Mouse (Mus musculus) stomach, embryonic 15.5 days (tissue): ENCODE measurements at regions not wholly inside any gene's neighbourhood (a gene's known extent, or its start where the extent isn't known, plus 50 kb on each side); places are given as distances from the start of the nearest gene placed in this dataset.
A peak's percentile ranks its signal among the peaks of the same experiment; 100 is the strongest.

Experiments used
- ATAC-seq: fragments of 200-750 bp; cut with Nextera tagmentation; 2 replicates; pipeline ENCODE4 v1.8.0; 2017; ENCODE audit warnings: low read depth, moderate number of reproducible peaks, moderate TSS enrichment; ENCODE audit not compliant: insufficient read depth, low FRiP score
- H3K27ac ChIP-seq: fragments of 300-500 bp; sonication (generic); 2 replicates; pipeline ENCODE4 v1.5.1; 2015; ENCODE audit warnings: mild to moderate bottlenecking, inconsistent platforms
- H3K27me3 ChIP-seq: fragments of 300-500 bp; sonication (generic); replicated peaks from 2 replicates; pipeline ENCODE4 v1.6.1; 2015; ENCODE audit warnings: inconsistent platforms
- H3K36me3 ChIP-seq: fragments of 300-500 bp; sonication (generic); 2 replicates; pipeline ENCODE4 v1.6.1; 2015; ENCODE audit warnings: inconsistent platforms
- H3K4me1 ChIP-seq: fragments of 300-500 bp; sonication (generic); 2 replicates; pipeline ENCODE4 v1.6.1; 2015; ENCODE audit warnings: inconsistent platforms
- H3K4me2 ChIP-seq: fragments of 300-500 bp; sonication (generic); 2 replicates; pipeline ENCODE4 v1.6.1; 2015; ENCODE audit warnings: mild to moderate bottlenecking, inconsistent platforms
- H3K4me3 ChIP-seq: fragments of 300-500 bp; sonication (generic); replicated peaks from 2 replicates; pipeline ENCODE4 v1.5.1; 2015; ENCODE audit warnings: inconsistent platforms
- H3K9ac ChIP-seq: fragments of 300-500 bp; sonication (generic); 2 replicates; pipeline ENCODE4 v1.6.1; 2015; ENCODE audit warnings: inconsistent platforms
- H3K9me3 ChIP-seq: fragments of 300-500 bp; sonication (generic); 2 replicates; pipeline ENCODE4 v1.6.1; 2016; ENCODE audit warnings: inconsistent platforms
- WGBS: fragments of 180-500 bp; shearing (Covaris S2); methylation state at CpG from one replicate; pipeline ENCODE4 v1.1.7; 2015; 5-methylcytosine and 5-hydroxymethylcytosine counted together

- no peak for ATAC-seq
Measured at GRCm38 (mm10) chr10:99959279-99959678, 56.2 kb upstream of the Kitl start.

GRCm38 (mm10) chr10:99952486-99952885 is 62.9 kb upstream of the Kitl start:
- no peak overlapping the region for H3K4me3 ChIP-seq
- no peak overlapping the region for H3K27ac ChIP-seq
- H3K36me3 ChIP-seq = no peaks in the 10 kb centered on the region
- H3K4me2 ChIP-seq = no peak overlapping the region
- no peaks in the 10 kb centered on the region for H3K4me1 ChIP-seq
- no peaks in the 10 kb centered on the region for H3K9me3 ChIP-seq
- 73% methylated on average over 7 of the region's 7 CpGs for WGBS
- H3K9ac ChIP-seq = no peak overlapping the region
- no peaks in the 10 kb centered on the region for H3K27me3 ChIP-seq
- ATAC-seq = no peak

More at GRCm38 (mm10) chr10:99959279-99959678, 56.2 kb upstream of the Kitl start:
- Histone ChIP-seq H3K9ac (no peak overlapping the region), H3K4me2 (no peak overlapping the region), H3K4me3 (no peak overlapping the region), H3K27me3 (no peaks in the 10 kb centered on the region), H3K4me1 (no peaks in the 10 kb centered on the region), H3K36me3 (no peaks in the 10 kb centered on the region), H3K27ac (no peak overlapping the region), H3K9me3 (no peaks in the 10 kb centered on the region)
- WGBS = 73% methylated on average over 3 of the region's 3 CpGs

GRCm38 (mm10) chr10:99951718-99952117 is 63.7 kb upstream of the Kitl start:
- Histone ChIP-seq H3K4me1 (no peaks in the 10 kb centered on the region), H3K36me3 (no peaks in the 10 kb centered on the region), H3K27me3 (no peaks in the 10 kb centered on the region), H3K27ac (no peak overlapping the region), H3K9me3 (no peaks in the 10 kb centered on the region), H3K4me3 (no peak overlapping the region), H3K4me2 (no peak overlapping the region), H3K9ac (no peak overlapping the region)
- ATAC-seq = no peak
- WGBS = 77% methylated on average over 4 of the region's 4 CpGs

- H3K4me2 ChIP-seq = no peak overlapping the region
- no peaks in the 10 kb centered on the region for H3K27me3 ChIP-seq
- no peak overlapping the region for H3K27ac ChIP-seq
- no peak for ATAC-seq
- no peak overlapping the region for H3K9ac ChIP-seq
- H3K4me3 ChIP-seq = no peak overlapping the region
- H3K4me1 ChIP-seq = no peaks in the 10 kb centered on the region
- no peaks in the 10 kb centered on the region for H3K36me3 ChIP-seq
- no peaks in the 10 kb centered on the region for H3K9me3 ChIP-seq
- WGBS = 77% methylated on average over 6 of the region's 6 CpGs
Measured at GRCm38 (mm10) chr10:99951316-99951715, 64.1 kb upstream of the Kitl start.

- ATAC-seq = no peak
- peak overlapping the region; percentile 38; the same call in 1 of the 2 replicates for H3K27ac ChIP-seq
Measured at GRCm38 (mm10) chr10:99948740-99949139, 66.7 kb upstream of the Kitl start.

GRCm38 (mm10) chr10:99945418-99945817 is 70.0 kb upstream of the Kitl start:
- H3K4me3 ChIP-seq = no peak overlapping the region
- H3K4me2 ChIP-seq = no peak overlapping the region
- H3K27ac ChIP-seq = no peak overlapping the region
- ATAC-seq = no peak
- H3K4me1 ChIP-seq = no peaks in the 10 kb centered on the region; the same call in 1 of the 2 replicates
- H3K9ac ChIP-seq = no peak overlapping the region
- WGBS = 56% methylated on average over 3 of the region's 3 CpGs
- H3K36me3 ChIP-seq = no peaks in the 10 kb centered on the region
- no peaks in the 10 kb centered on the region for H3K9me3 ChIP-seq
- no peaks in the 10 kb centered on the region for H3K27me3 ChIP-seq

More at GRCm38 (mm10) chr10:99948740-99949139, 66.7 kb upstream of the Kitl start:
- Histone ChIP-seq H3K9ac (no peak overlapping the region), H3K9me3 (no peaks in the 10 kb centered on the region), H3K27me3 (no peaks in the 10 kb centered on the region), H3K4me3 (no peak overlapping the region), H3K4me2 (no peak overlapping the region), H3K4me1 (no peaks in the 10 kb centered on the region), H3K36me3 (no peaks in the 10 kb centered on the region)
- 45% methylated on average over 3 of the region's 3 CpGs for WGBS

GRCm38 (mm10) chr10:99941665-99942064 is 73.8 kb upstream of the Kitl start:
- 58% methylated on average over 11 of the region's 11 CpGs for WGBS
- Histone ChIP-seq H3K4me3 (no peak overlapping the region), H3K4me2 (no peak overlapping the region), H3K9me3 (no peaks in the 10 kb centered on the region), H3K9ac (no peak overlapping the region), H3K4me1 (no peaks in the 10 kb centered on the region; the same call in 1 of the 2 replicates), H3K27me3 (no peaks in the 10 kb centered on the region), H3K36me3 (no peaks in the 10 kb centered on the region), H3K27ac (no peak overlapping the region)
- no peak for ATAC-seq

- Histone ChIP-seq H3K9ac (no peak overlapping the region), H3K36me3 (no peaks in the 10 kb centered on the region), H3K4me2 (no peak overlapping the region), H3K9me3 (no peaks in the 10 kb centered on the region), H3K4me3 (no peak overlapping the region), H3K27ac (no peak overlapping the region), H3K4me1 (no peaks in the 10 kb centered on the region; the same call in 1 of the 2 replicates), H3K27me3 (no peaks in the 10 kb centered on the region)
- no peak for ATAC-seq
- WGBS = 83% methylated on average over 6 of the region's 6 CpGs
Measured at GRCm38 (mm10) chr10:99938901-99939300, 76.5 kb upstream of the Kitl start.

GRCm38 (mm10) chr10:99937921-99938618 is 77.4 kb upstream of the Kitl start:
- H3K9me3 ChIP-seq = no peaks in the 10 kb centered on the region
- no peaks in the 10 kb centered on the region for H3K27me3 ChIP-seq
- no peak for ATAC-seq
- H3K27ac ChIP-seq = no peak overlapping the region
- H3K4me2 ChIP-seq = no peak overlapping the region
- no peak overlapping the region for H3K9ac ChIP-seq
- no peaks in the 10 kb centered on the region for H3K36me3 ChIP-seq
- no peaks in the 10 kb centered on the region; the same call in 1 of the 2 replicates for H3K4me1 ChIP-seq
- 78% methylated on average over 1 of the region's 1 CpGs for WGBS
- H3K4me3 ChIP-seq = no peak overlapping the region

GRCm38 (mm10) chr10:99929191-99929590 is 86.2 kb upstream of the Kitl start:
- Histone ChIP-seq H3K9me3 (no peaks in the 10 kb centered on the region), H3K36me3 (no peaks in the 10 kb centered on the region), H3K4me2 (no peak overlapping the region), H3K4me1 (peaks cover 4% of the 10 kb centered on the region; the same call in 1 of the 2 replicates), H3K9ac (no peak overlapping the region), H3K27me3 (no peaks in the 10 kb centered on the region), H3K27ac (no peak overlapping the region), H3K4me3 (no peak overlapping the region)
- 84% methylated on average over 6 of the region's 6 CpGs for WGBS
- no peak for ATAC-seq

- no peak for ATAC-seq
- WGBS = 81% methylated on average over 7 of the region's 7 CpGs
- Histone ChIP-seq H3K4me2 (no peak overlapping the region), H3K4me3 (no peak overlapping the region), H3K9me3 (no peaks in the 10 kb centered on the region), H3K4me1 (peaks cover 4% of the 10 kb centered on the region; the same call in 1 of the 2 replicates), H3K36me3 (no peaks in the 10 kb centered on the region), H3K27me3 (no peaks in the 10 kb centered on the region), H3K9ac (no peak overlapping the region), H3K27ac (no peak overlapping the region)
Measured at GRCm38 (mm10) chr10:99927913-99928312, 87.5 kb upstream of the Kitl start.

GRCm38 (mm10) chr10:99926327-99926954 is 89.0 kb upstream of the Kitl start:
- H3K36me3 ChIP-seq = no peaks in the 10 kb centered on the region
- no peak for ATAC-seq
- H3K4me3 ChIP-seq = no peak overlapping the region
- H3K27ac ChIP-seq = no peak overlapping the region
- H3K27me3 ChIP-seq = no peaks in the 10 kb centered on the region
- H3K4me2 ChIP-seq = no peak overlapping the region
- WGBS = 39% methylated on average over 8 of the region's 8 CpGs
- H3K9me3 ChIP-seq = no peaks in the 10 kb centered on the region
- H3K9ac ChIP-seq = no peak overlapping the region
- peaks cover 4% of the 10 kb centered on the region; the same call in 1 of the 2 replicates for H3K4me1 ChIP-seq
